Mouse (Mus musculus) CH12F3 (cell line): Measurements from ENCODE around the gene Elmod1.

ENCODE experiments used
- in situ Hi-C: fragments of 300-500 bp; cut with MboI; formaldehyde crosslinking; loops from 2 replicates; pipeline ENCODE4 v1.14.3; 2020; ENCODE audit warnings: low sequenced_read_pairs

The Elmod1 gene

DNA sequence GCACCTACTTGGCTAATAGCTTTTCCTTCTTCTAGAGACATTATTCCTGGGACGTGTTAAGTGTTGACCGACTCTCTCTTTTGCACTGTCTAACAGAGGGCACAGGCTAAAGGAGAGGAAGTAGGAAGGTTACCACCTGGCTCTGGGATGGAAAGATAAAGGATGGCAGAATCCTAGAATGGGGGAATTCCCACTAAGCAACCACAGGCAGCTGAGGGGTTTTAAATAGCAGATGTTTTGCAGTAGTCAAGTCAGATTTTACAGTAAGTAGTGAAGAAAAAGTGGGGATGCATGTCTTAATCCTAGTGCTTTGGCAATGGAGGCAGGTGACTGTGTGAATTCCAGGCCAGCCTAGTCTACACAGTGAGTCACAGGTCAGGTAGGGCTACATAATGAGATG, 64.3 kb downstream of the Elmod1 start:
- in situ Hi-C loops = no loop called here

DNA sequence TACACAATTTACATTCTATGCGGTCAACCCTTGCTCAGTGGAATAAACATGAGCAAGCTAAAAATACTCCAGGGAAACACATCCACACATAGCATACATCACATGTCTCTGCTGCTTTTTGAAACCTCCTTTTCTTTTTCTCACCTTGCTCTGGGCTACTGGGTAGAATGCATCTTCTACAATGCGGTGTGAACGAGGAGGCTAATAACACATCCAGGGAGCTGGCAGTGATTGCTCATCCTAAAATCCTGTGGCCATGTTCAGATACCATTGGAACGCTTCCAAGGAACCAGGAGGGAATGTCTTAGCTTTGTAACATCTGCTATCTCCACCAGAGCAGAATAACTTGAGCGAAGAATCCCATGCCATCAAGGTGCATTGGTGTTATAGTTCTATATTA, 64.8 kb downstream of the Elmod1 start:
- in situ Hi-C loops = no loop called here

DNA sequence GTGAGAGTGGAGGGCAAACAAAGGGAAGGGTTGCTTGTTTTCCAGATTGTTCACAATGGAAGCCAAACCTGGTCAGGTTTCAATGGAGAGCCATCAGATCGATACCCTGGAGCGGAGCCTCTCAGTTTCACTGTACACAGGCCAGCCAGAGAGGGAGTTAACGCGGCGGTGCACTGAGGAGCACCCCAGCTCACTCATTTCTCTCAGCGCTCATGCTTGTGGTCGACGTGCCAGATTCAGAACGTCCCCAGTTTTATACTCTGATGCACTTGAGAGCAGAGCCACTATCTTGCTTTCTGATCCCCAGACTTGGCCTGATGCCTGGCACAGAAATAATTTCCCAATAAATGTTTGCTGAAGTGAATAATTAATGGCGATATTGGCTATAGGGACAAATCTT, 68.3 kb downstream of the Elmod1 start:
- in situ Hi-C loops = no loop called here

DNA sequence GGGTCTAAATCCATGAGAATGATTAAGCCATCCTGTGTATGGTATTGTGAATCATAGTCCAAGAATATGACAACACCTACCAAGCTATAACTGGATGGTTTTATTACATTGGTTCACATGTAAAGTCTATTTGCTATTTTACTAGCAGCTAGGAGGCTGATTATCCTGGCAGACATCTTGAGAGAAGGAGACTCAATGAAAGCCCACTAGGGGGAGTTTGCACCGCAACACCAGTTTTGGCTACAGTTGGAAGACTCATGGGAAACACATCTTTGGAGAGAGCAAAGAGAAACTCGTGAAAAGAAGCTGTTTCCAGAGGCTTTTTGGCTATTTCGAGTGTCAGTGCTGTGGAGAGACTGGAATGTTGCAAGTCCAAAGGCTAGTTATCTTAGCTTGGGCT, 69.7 kb downstream of the Elmod1 start:
- in situ Hi-C loops = no loop called here

DNA sequence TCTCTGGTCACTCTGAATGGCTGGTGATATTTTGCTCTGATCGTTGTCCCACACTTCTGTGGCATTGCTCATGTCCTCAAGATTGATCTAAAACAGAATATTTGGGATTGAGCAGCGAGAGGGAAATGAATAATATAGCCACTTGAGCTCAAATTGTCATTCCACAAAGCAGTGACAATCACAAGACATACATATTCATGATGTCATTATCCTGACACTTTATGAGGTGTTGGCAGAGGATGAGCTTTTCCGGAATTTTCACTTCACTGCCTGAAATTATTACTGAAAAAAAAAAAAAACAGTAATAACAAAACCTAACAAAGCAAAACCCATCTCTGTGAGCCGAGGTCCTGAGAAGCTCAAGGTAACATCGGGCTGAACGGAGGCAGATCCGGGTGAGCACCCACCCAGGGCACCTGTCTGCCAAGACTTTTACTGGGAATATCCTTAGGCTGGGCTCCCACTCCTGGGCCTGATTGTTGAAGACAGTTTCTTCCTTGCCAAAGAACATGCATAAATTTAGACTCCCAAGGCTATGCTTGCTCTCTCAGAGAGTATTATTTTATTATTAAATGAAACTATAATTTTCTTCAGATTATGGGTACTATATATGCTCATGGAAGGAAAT, 71.8 kb downstream of the Elmod1 start:
- in situ Hi-C loops = no loop called here

DNA sequence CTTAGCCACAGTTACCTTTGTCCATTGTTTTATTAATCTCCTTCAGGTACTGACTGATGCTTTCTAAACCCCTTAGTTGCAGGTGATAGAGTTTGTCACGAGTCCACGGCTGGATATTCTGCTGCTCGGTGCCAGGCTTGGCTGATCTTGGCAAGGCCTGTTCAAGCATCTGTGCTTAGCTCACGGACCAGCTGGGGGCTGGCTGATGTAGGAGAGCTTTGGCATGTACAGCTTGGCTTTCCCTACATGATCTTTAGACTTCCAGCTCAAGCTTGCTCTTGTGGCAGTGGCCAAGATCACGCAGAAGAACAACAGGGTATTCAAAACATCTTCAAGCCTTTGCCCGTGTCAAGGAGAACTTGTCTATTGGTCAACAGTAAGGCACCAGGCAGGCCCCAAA, 75.3 kb downstream of the Elmod1 start:
- in situ Hi-C loops = no loop called here

DNA sequence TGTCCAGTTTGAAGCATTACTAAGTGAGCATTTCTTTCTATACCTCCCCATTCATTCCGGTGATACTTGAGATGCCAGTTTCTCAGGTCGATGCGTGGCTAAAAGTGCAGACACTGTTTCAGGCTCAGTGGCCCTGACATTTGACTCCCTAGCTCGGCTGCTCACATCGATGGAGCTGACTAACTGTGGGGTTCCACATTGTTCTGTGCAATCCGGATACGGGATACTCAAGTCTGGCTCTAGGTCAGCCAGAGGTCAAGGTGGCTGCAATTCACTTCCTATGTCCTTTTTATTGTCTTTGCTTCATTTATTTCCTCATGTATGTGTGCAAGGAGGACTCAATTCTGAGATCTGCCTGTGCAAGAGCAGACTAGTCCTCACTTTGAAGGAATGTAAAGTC, 79.3 kb downstream of the Elmod1 start:
- in situ Hi-C loops = no loop called here

DNA sequence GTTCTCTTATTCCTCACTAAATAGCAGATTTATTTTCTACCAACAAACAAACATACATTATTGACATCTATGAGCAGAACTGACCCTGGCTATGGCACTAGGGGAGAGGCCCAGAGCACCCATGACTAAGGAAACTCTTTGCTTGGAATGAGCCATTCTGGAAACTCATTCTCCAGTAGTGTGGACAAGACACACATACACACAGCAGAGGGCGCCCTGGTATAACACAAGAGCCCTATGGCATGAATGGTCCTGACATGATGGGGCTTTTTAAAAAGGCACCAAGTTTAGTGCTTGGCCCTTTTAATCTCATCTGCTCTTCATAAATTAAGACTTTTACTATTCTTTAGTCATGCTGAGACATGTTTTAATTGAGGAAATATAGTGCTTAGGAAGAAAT, 85.0 kb downstream of the Elmod1 start:
- in situ Hi-C loops = no loop called here

DNA sequence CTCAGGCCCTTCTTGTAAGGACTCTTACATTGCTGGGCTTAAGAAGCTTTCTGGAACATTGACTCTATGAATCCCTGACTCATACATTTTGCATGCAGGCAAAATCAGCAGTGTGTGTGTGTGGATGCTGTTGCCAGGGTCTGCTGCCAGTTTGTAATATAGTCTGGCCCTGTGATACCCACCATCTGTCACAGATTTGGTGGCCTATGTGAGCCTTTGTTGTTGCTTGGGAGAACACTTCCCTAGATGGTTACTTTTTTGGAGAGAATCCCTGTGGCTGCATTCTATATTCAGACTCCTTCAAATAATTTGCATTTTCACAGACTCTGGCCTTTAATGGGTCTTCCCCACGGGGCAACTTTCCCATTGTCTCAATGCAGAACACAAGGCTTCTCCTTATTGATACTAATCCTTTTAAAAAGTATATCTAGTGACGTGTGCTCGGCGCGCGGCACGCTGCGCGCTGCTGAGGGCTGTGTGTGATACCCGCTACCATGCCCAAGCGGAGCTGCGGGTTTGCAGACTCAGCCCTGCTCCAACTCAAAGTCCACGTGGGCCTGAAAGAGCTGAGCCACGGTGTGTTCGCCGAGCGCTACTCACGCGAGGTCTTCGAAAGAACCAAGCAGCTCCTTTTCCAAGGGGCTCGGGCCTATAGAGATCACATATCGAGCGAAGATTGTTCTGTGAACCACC, 91.4 kb downstream of the Elmod1 start:
- in situ Hi-C loops = loop anchor here (10.0 kb wide), 1 partner anchor 101 kb away; no protein-coding TSS in a partner anchor

DNA sequence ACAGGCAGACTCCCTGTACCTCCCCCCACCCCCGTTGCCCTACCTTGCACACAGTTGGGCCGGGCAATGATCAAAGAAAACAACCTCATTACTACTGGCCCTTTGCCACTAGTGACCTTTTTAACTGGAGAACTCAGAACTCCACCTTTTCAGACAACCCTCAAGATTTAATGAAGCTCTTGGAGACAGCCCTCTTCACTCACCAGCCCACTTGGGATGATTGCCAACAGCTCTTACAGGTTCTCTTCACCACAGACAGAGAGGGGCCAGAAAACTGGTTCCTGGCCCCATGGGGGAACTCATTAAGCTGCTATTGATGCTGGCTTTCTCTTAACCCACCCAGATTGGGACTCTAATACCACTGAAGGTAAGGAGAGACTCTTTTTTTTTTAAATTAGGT, 97.7 kb downstream of the Elmod1 start:
- in situ Hi-C loops = no loop called here

DNA sequence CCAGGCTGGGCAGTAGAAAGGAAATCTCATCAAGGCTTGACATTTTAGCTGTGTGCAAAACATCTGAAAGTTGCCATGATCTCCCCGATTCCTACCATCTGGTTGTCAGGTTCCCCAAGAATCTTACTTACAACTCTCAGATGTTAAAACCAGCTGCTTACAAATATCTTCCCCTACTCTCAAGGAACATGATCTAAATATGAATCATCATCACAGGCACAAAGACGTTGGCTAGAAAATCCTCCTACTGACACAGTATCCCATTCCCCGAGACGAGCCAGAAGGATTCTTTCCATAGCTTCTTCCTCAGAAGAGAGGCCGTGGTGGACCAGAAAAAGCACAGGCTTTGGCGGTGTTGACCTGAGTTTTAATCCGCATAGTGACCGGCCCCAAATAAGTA, 101.9 kb downstream of the Elmod1 start:
- in situ Hi-C loops = no loop called here
